Mouse (Mus musculus) C3H10T1/2 (cell line): ENCODE results near the gene H2-Q2. TPM values are rescaled to one million over a fixed set of nuclear protein-coding genes. Genes with fewer than 3 reads are reported as not detected.

ENCODE experiments used
- polyA plus RNA-seq, 2 experiments: library from polyadenylated mRNA; unstranded; fragments of >200 nt; fragmentation: generic; extraction: Trizol; gene quantifications; one replicate each; pipeline ENCODE4 v1.2.1; 2012; ENCODE audit warnings: missing spikeins in 2 of 2

H2-Q2 gene
- polyA plus RNA-seq = under 1 TPM in 1 of 2 experiments, not detected in 1; 0.05 TPM

GRCm38 (mm10) chr17:35342071-35342671, at the start of gene H2-Q2:
TSS of gene H2-Q2 (plus strand) at chr17:35342242.

GRCm38 (mm10) chr17:35320327-35321081, 21.5 kb upstream of the H2-Q2 start, which contains the start of gene H2-Q1:
TSS of gene H2-Q1 (plus strand) at chr17:35320405.

GRCm38 (mm10) chr17:35379369-35379728, 37.3 kb downstream of the H2-Q2 start, which contains the start of gene H2-Q4:
TSS of gene H2-Q4 (plus strand) at chr17:35379617.

Other genes with a start within 250 kb of the H2-Q2 start
- gene Ly6g5c, start 234.0 kb upstream of the H2-Q2 start, polyA plus RNA-seq = not detected
- gene Ly6g5b, start 226.8 kb upstream of the H2-Q2 start, polyA plus RNA-seq = under 1 TPM; 0.12 to 0.45 TPM
- 10 to 100 TPM; 21.2 to 31.6 TPM for gene Gpank1, start 220.8 kb upstream of the H2-Q2 start, polyA plus RNA-seq
- gene Csnk2b, start 220.2 kb upstream of the H2-Q2 start, polyA plus RNA-seq = 100 to 1,000 TPM; 326 to 608 TPM
- gene D17H6S53E, start 215.9 kb upstream of the H2-Q2 start, polyA plus RNA-seq = 10 to 100 TPM in 1 of 2 experiments, 1 to 10 TPM in 1; 6.0 to 17.0 TPM
- under 1 TPM in 1 of 2 experiments, not detected in 1; 0.44 TPM for gene Apom, start 210.2 kb upstream of the H2-Q2 start, polyA plus RNA-seq
- gene Bag6, start 207.1 kb upstream of the H2-Q2 start, polyA plus RNA-seq = 100 to 1,000 TPM; 261 to 413 TPM
- 100 to 1,000 TPM; 216 to 365 TPM for gene Prrc2a, start 177.3 kb upstream of the H2-Q2 start, polyA plus RNA-seq
- under 1 TPM in 1 of 2 experiments, not detected in 1; 0.47 TPM for gene Aif1, start 166.2 kb upstream of the H2-Q2 start, polyA plus RNA-seq
- gene Lst1, start 153.8 kb upstream of the H2-Q2 start, polyA plus RNA-seq = 10 to 100 TPM in 1 of 2 experiments, 1 to 10 TPM in 1; 1.9 to 10.8 TPM
- under 1 TPM; 0.05 to 0.06 TPM for gene Ltb, start 147.8 kb upstream of the H2-Q2 start, polyA plus RNA-seq
- gene Tnf, start 140.2 kb upstream of the H2-Q2 start, polyA plus RNA-seq = not detected
- gene Lta, start 136.9 kb upstream of the H2-Q2 start, polyA plus RNA-seq = under 1 TPM; 0.12 to 0.13 TPM
- gene Gm16181, start 121.4 kb upstream of the H2-Q2 start, polyA plus RNA-seq = under 1 TPM in 1 of 2 experiments, not detected in 1; 0.20 TPM
- 1 to 10 TPM; 1.8 to 4.6 TPM for gene Atp6v1g2, start 108.6 kb upstream of the H2-Q2 start, polyA plus RNA-seq
- gene Nfkbil1, start 106.5 kb upstream of the H2-Q2 start, polyA plus RNA-seq = 10 to 100 TPM; 26.9 to 35.6 TPM
- 100 to 1,000 TPM; 295 to 318 TPM for gene Ddx39b, start 100.5 kb upstream of the H2-Q2 start, polyA plus RNA-seq
- 10 to 100 TPM; 15.2 to 43.8 TPM for gene H2-D1, start 79.5 kb upstream of the H2-Q2 start, polyA plus RNA-seq
- gene H2-Q1, start 21.8 kb upstream of the H2-Q2 start, polyA plus RNA-seq = 1 to 10 TPM; 1.8 to 5.9 TPM
- 10 to 100 TPM in 1 of 2 experiments, under 1 TPM in 1; 0.61 to 14.6 TPM for gene H2-Q4, start 37.4 kb downstream of the H2-Q2 start, polyA plus RNA-seq
- under 1 TPM in 1 of 2 experiments, not detected in 1; 0.05 TPM for gene H2-Q6, start 82.6 kb downstream of the H2-Q2 start, polyA plus RNA-seq
- gene H2-Q7, start 96.9 kb downstream of the H2-Q2 start, polyA plus RNA-seq = under 1 TPM; 0.05 to 0.31 TPM
- gene H2-Q10, start 127.8 kb downstream of the H2-Q2 start, polyA plus RNA-seq = under 1 TPM in 1 of 2 experiments, not detected in 1; 0.01 TPM
- gene Pou5f1, start 163.8 kb downstream of the H2-Q2 start, polyA plus RNA-seq = not detected
- 10 to 100 TPM; 50.1 to 69.1 TPM for gene Tcf19, start 174.6 kb downstream of the H2-Q2 start, polyA plus RNA-seq
- gene Cchcr1, start 174.9 kb downstream of the H2-Q2 start, polyA plus RNA-seq = 10 to 100 TPM; 22.4 to 23.7 TPM
- under 1 TPM; 0.05 to 0.59 TPM for gene Psors1c2, start 191.0 kb downstream of the H2-Q2 start, polyA plus RNA-seq
- gene Cdsn, start 209.9 kb downstream of the H2-Q2 start, polyA plus RNA-seq = 10 to 100 TPM in 1 of 2 experiments, 1 to 10 TPM in 1; 4.7 to 32.6 TPM
- not detected for gene 2300002M23Rik, start 225.2 kb downstream of the H2-Q2 start, polyA plus RNA-seq